Mouse (Mus musculus) kidney, adult 9 months (tissue): Measurements from ENCODE around the gene Ust.

Experiments
- DNase-seq: peaks from one replicate; pipeline ENCODE4 v3.0.0; 2022

Ust gene

GRCm38 (mm10) chr10:8213906-8214421 lies 304.7 kb downstream of the Ust start:
- DNase-seq, result peak; percentile 35

GRCm38 (mm10) chr10:8213266-8213905 lies 305.2 kb downstream of the Ust start:
- DNase-seq, result no peak

- DNase-seq, result no peak
Observed at GRCm38 (mm10) chr10:8212611-8213226, 305.9 kb downstream of the Ust start.

GRCm38 (mm10) chr10:8211694-8212093 lies 306.9 kb downstream of the Ust start:
- no peak for DNase-seq

GRCm38 (mm10) chr10:8210366-8210765 lies 308.3 kb downstream of the Ust start:
- DNase-seq, result no peak

- no peak for DNase-seq
Observed at GRCm38 (mm10) chr10:8207358-8207757, 311.3 kb downstream of the Ust start.

- no peak for DNase-seq
Observed at GRCm38 (mm10) chr10:8203681-8204080, 314.9 kb downstream of the Ust start.

- no peak for DNase-seq
Observed at GRCm38 (mm10) chr10:8199816-8200215, 318.8 kb downstream of the Ust start.

- DNase-seq, result no peak
Observed at GRCm38 (mm10) chr10:8199026-8199756, 319.4 kb downstream of the Ust start.

- DNase-seq, result no peak
Observed at GRCm38 (mm10) chr10:8197661-8198060, 321.0 kb downstream of the Ust start.

GRCm38 (mm10) chr10:8196300-8196699 lies 322.3 kb downstream of the Ust start:
- peak; percentile 86 for DNase-seq

- peak; percentile 25 for DNase-seq
Observed at GRCm38 (mm10) chr10:8195730-8196129, 322.9 kb downstream of the Ust start.

GRCm38 (mm10) chr10:8189331-8189981 lies 329.2 kb downstream of the Ust start:
- DNase-seq, result peak; percentile 16

- no peak for DNase-seq
Observed at GRCm38 (mm10) chr10:8185586-8185985, 333.0 kb downstream of the Ust start.

- DNase-seq, result no peak
Observed at GRCm38 (mm10) chr10:8184711-8185110, 333.9 kb downstream of the Ust start.

- DNase-seq, result no peak
Observed at GRCm38 (mm10) chr10:8183171-8183570, 335.5 kb downstream of the Ust start.

- no peak for DNase-seq
Observed at GRCm38 (mm10) chr10:8181596-8182185, 336.9 kb downstream of the Ust start.

GRCm38 (mm10) chr10:8177618-8178017 lies 341.0 kb downstream of the Ust start:
- DNase-seq, result no peak

GRCm38 (mm10) chr10:8176351-8177053 lies 342.1 kb downstream of the Ust start:
- DNase-seq, result no peak

GRCm38 (mm10) chr10:8176008-8176350 lies 342.6 kb downstream of the Ust start:
- no peak for DNase-seq

GRCm38 (mm10) chr10:8174697-8175096 lies 343.9 kb downstream of the Ust start:
- DNase-seq, result no peak

GRCm38 (mm10) chr10:8174230-8174629 lies 344.4 kb downstream of the Ust start:
- no peak for DNase-seq
